Mouse (Mus musculus) MEL (cell line): ENCODE results near the gene Madcam1.
A peak's percentile ranks its signal among the peaks of the same experiment; 100 is the strongest.

Experiments
- CTCF ChIP-seq, 3 experiments: IDR thresholded peaks in 2 of 3; conservative IDR thresholded peaks in 1 of 3; 2 replicates each; pipeline ENCODE4 v1.5.1; 2011 to 2012; ENCODE audit warnings: low read length in 3 of 3, low read depth in 2 of 3, mild to moderate bottlenecking in 2 of 3, improper control_type of control experiment in 1 of 3, inconsistent platforms in 1 of 3, mixed read lengths in 1 of 3, moderate library complexity in 1 of 3; ENCODE audit not compliant: control insufficient read depth in 1 of 3, insufficient read depth in 1 of 3, poor library complexity in 1 of 3, severe bottlenecking in 1 of 3
- E2F4 ChIP-seq: IDR thresholded peaks from 2 replicates; pipeline ENCODE4 v1.6.1; 2011; ENCODE audit warnings: low read depth, low read length, improper control_type of control experiment, borderline replicate concordance
- EP300 ChIP-seq, 2 experiments: IDR thresholded peaks; 2 replicates each; pipeline ENCODE4 v1.6.1; 2011; ENCODE audit warnings: improper control_type of control experiment in 2 of 2, low read length in 2 of 2, low read depth in 1 of 2, mild to moderate bottlenecking in 1 of 2
- GABPA ChIP-seq: IDR thresholded peaks from 2 replicates; pipeline ENCODE4 v1.6.1; 2012; ENCODE audit warnings: low read depth, mild to moderate bottlenecking, inconsistent platforms, low read length, improper control_type of control experiment, moderate library complexity
- GATA1 ChIP-seq: IDR thresholded peaks from 2 replicates; pipeline ENCODE4 v1.6.1; 2011; ENCODE audit warnings: low read depth, low read length, improper control_type of control experiment
- HCFC1 ChIP-seq: IDR thresholded peaks from 2 replicates; pipeline ENCODE4 v1.6.1; 2012; ENCODE audit warnings: low read depth, mild to moderate bottlenecking, inconsistent platforms, low read length, improper control_type of control experiment, moderate library complexity
- MAFK ChIP-seq: IDR thresholded peaks from 2 replicates; pipeline ENCODE4 v1.6.1; 2011; ENCODE audit warnings: low read depth, mild to moderate bottlenecking, low read length, improper control_type of control experiment, borderline replicate concordance
- MYC ChIP-seq: IDR thresholded peaks from 2 replicates; pipeline ENCODE4 v1.6.1; 2011; ENCODE audit warnings: low read depth, mild to moderate bottlenecking, low read length, improper control_type of control experiment, moderate library complexity
- POLR2A ChIP-seq, 2 experiments: IDR thresholded peaks; 2 replicates each; pipeline ENCODE4 v1.6.1; 2011 to 2012; ENCODE audit warnings: low read length in 2 of 2, mild to moderate bottlenecking in 2 of 2, control low read depth in 1 of 2, improper control_type of control experiment in 1 of 2, low read depth in 1 of 2, moderate library complexity in 1 of 2; ENCODE audit not compliant: control insufficient read depth in 1 of 2, insufficient read depth in 1 of 2, poor library complexity in 1 of 2
- RCOR1 ChIP-seq: IDR thresholded peaks from 2 replicates; pipeline ENCODE4 v1.6.1; 2012; ENCODE audit warnings: low read depth, mild to moderate bottlenecking, inconsistent platforms, low read length, improper control_type of control experiment
- SMC3 ChIP-seq: IDR thresholded peaks from 2 replicates; pipeline ENCODE4 v1.6.1; 2011; ENCODE audit warnings: low read depth, low read length, improper control_type of control experiment
- TAL1 ChIP-seq: IDR thresholded peaks from 2 replicates; pipeline ENCODE4 v1.6.1; 2012; ENCODE audit warnings: mild to moderate bottlenecking, inconsistent platforms, low read length, moderate library complexity, mixed read lengths
- ZC3H11A ChIP-seq: IDR thresholded peaks from 2 replicates; pipeline ENCODE4 v1.6.1; 2012; ENCODE audit warnings: low read depth, mild to moderate bottlenecking, inconsistent platforms, low read length, improper control_type of control experiment
- ZNF384 ChIP-seq: IDR thresholded peaks from 2 replicates; pipeline ENCODE4 v1.6.1; 2012; ENCODE audit warnings: low read depth, mild to moderate bottlenecking, inconsistent platforms, low read length, improper control_type of control experiment

DNA sequence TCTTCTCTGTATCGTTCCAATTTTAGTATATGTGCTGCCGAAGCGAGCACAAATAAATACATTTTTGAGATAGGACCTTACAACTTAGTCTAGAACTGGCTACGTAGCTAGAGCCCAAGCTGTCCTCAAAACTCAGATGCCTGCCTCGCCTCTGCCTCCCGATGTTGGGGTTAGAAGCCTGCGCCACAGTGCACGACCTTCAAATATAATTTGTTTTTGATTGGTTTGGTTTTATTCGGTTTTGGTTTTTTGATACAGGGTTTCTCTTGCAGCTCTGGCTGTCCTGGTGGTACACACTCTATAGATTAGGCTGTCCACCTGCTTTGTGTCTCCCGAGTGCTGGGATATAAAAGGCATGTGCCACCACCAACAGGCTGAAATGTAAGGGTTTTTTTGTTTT lies 39.2 kb downstream of the Madcam1 start:
- TF ChIP-seq CTCF (IDR thresholded peaks at IDR 0.05 in 2 of 3, conservative IDR thresholded peaks at IDR 0.05 in 1 of 3; ENCODE audit: control insufficient read depth in 1 of 3, insufficient read depth in 1 of 3, low read depth in 2 of 3, low read length in 3 of 3, poor library complexity in 1 of 3, severe bottlenecking in 1 of 3), result no peak
- 0 out of 4 replicates have a peak, but pooled peaks of 1 of the 2 experiments have one; percentile 25 for TF ChIP-seq POLR2A (IDR thresholded peaks at IDR 0.05; ENCODE audit: control insufficient read depth in 1 of 2, insufficient read depth in 1 of 2, low read depth in 1 of 2, low read length in 2 of 2, poor library complexity in 1 of 2)
- TF ChIP-seq MYC, result no peak
- TF ChIP-seq ZC3H11A, result no peak
- TF ChIP-seq E2F4, result no peak
- no peak for TF ChIP-seq EP300 (IDR thresholded peaks at IDR 0.05; ENCODE audit: low read depth in 1 of 2, low read length in 2 of 2)
- no peak for TF ChIP-seq GATA1
- no peak for TF ChIP-seq RCOR1
- TF ChIP-seq ZNF384, result 0 out of 2 replicates have a peak, but pooled peaks have one; percentile 8
- TF ChIP-seq HCFC1, result no peak
- TF ChIP-seq SMC3, result no peak
- no peak for TF ChIP-seq MAFK
- TF ChIP-seq TAL1, result no peak
- no peak for TF ChIP-seq GABPA
